Comparison of ENCODE assay signal across 8 mouse cellular contexts in genomic region chr10:61759869-61760268, GRCm38 (mm10). TPM values are rescaled to one million over a fixed set of nuclear protein-coding genes. Genes with fewer than 3 reads are reported as not detected.
DNase-seq lines count a peak whose midpoint lies in the region.

No protein-coding gene starts in this region.

- DNase-seq in ovary, postnatal 36 days (ENCODE audit: low spot score), result peak; percentile 29
- DNase-seq in ovary, postnatal 10 days (ENCODE audit: low spot score), result no peak
- peak; percentile 95 for DNase-seq in heart, adult 11 months
- peak; percentile 27 for DNase-seq in kidney, postnatal 14 days
- peak; percentile 36 for DNase-seq in yolk sac, embryonic 10.5 days (ENCODE audit: low spot score)
- DNase-seq in layer of hippocampus, postnatal 25 days (ENCODE audit: extremely low spot score in 1 of 2, low spot score in 1 of 2), result no peak
- no peak for DNase-seq in right cerebral cortex, postnatal 4 days
- no peak for DNase-seq in cerebellum, postnatal 25 days

RNA-seq across cellular contexts. Expression of gene H2afy2, which starts 24.1 kb away (rescaled TPM):
- total RNA-seq in layer of hippocampus, postnatal 25 days (2021), result 10 to 100 TPM; 15.6 to 17.2 TPM

RNA-seq across cellular contexts. Expression of gene Aifm2, which starts 44.8 kb away (rescaled TPM):
- 1 to 10 TPM; 5.8 to 6.4 TPM for total RNA-seq in layer of hippocampus, postnatal 25 days (2021)

Comparison
In these comparisons a context has a peak if more than half of its experiments do, and no peak if none do; other contexts are left out.
1. DNase-seq: peak in ovary, postnatal 36 days (single experiment), heart, adult 11 months (single experiment), kidney, postnatal 14 days (single experiment) and yolk sac, embryonic 10.5 days (single experiment); none in ovary, postnatal 10 days (single experiment), layer of hippocampus, postnatal 25 days (0 of 2), right cerebral cortex, postnatal 4 days (single experiment) and cerebellum, postnatal 25 days (0 of 2).